Mouse (Mus musculus) hindbrain, embryonic 14.5 days (tissue): ENCODE measurements around the gene Nprl2. TPM values are rescaled to one million over a fixed set of nuclear protein-coding genes. Genes with fewer than 3 reads are reported as not detected.
"Not testable (repeated sequence)": the region's sequence is repeated elsewhere in the genome, so short reads cannot be mapped to it uniquely, and the experiment has no call there.

Experiments
- ATAC-seq: fragments of 200-750 bp; cut with Nextera tagmentation; 2 replicates; pipeline ENCODE4 v1.8.0; 2017; ENCODE audit warnings: moderate number of reproducible peaks, mild to moderate bottlenecking, moderate TSS enrichment, moderate library complexity; ENCODE audit not compliant: low FRiP score
- DNase-seq: peaks from one replicate; pipeline ENCODE4 v3.0.0-alpha.2; 2015; ENCODE audit warnings: low spot score
- H3K27ac ChIP-seq: fragments of 300-500 bp; sonication (generic); 2 replicates; pipeline ENCODE4 v1.5.1; 2014; ENCODE audit warnings: mild to moderate bottlenecking, moderate library complexity
- H3K27me3 ChIP-seq: fragments of 300-500 bp; sonication (generic); 2 replicates; pipeline ENCODE4 v1.6.1; 2014; ENCODE audit warnings: mild to moderate bottlenecking, low read length, mixed read lengths; ENCODE audit not compliant: control insufficient read depth, insufficient read depth
- H3K36me3 ChIP-seq: fragments of 300-500 bp; sonication (generic); replicated peaks from 2 replicates; pipeline ENCODE4 v1.6.1; 2014; ENCODE audit not compliant: control insufficient read depth, insufficient read depth
- H3K4me1 ChIP-seq: fragments of 300-500 bp; sonication (generic); replicated peaks from 2 replicates; pipeline ENCODE4 v1.6.1; 2014; ENCODE audit warnings: antibody characterized with exemption, low read length, mixed read lengths; ENCODE audit not compliant: control insufficient read depth, insufficient read depth
- H3K4me2 ChIP-seq: fragments of 300-500 bp; sonication (generic); replicated peaks from 2 replicates; pipeline ENCODE4 v1.6.1; 2014; ENCODE audit warnings: mild to moderate bottlenecking, moderate library complexity
- H3K4me3 ChIP-seq: fragments of 300-500 bp; sonication (generic); replicated peaks from 2 replicates; pipeline ENCODE4 v1.5.1; 2014; ENCODE audit warnings: mild to moderate bottlenecking, low read length
- H3K9ac ChIP-seq: fragments of 300-500 bp; sonication (generic); 2 replicates; pipeline ENCODE4 v1.6.1; 2014
- H3K9me3 ChIP-seq: fragments of 300-500 bp; sonication (generic); 2 replicates; pipeline ENCODE4 v1.6.1; 2016; ENCODE audit warnings: low read length; ENCODE audit not compliant: control insufficient read depth
- WGBS: fragments of 180-500 bp; shearing (Covaris S2); extraction: QIAGEN DNeasy Blood & Tissue Kit; methylation state at CpG from one replicate; pipeline ENCODE4 v1.1.7; 2014; 5-methylcytosine and 5-hydroxymethylcytosine counted together
- polyA plus RNA-seq: library from polyadenylated mRNA; unstranded; fragments of >200 nt; fragmentation: Nextera tagmentation; extraction: Ambion mirVana; gene quantifications from 2 replicates; pipeline ENCODE4 v1.2.1, GENCODE M21; 2014

The Nprl2 gene
- polyA plus RNA-seq, 1 experiment from 2014 or later: 65.8 TPM

DNA sequence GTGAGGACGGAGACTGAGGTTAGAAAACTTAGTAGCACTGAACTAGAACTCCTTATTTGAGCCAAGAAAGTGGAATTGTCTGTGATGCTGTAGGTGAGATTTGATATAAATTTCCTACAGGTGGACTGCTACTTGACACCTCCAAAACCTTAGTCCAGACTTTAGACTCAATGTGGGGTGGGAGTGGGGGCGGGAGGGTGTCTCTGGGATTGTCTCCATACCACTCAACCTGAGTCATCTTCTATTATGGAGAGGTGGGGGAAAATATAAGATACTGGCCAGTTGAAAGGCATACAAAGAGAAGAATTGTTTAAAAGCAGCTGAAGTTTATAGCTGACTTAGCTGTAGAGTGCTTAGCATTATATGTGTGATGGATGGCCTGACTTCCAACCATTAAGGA is 13.7 kb downstream of the Nprl2 start:
- ATAC-seq: no peak
- 45% methylated on average over 2 of the region's 2 CpGs for WGBS
- peak overlapping the region; percentile 80 for H3K9ac ChIP-seq

GRCm38 (mm10) chr9:107556346-107556745 is 14.3 kb downstream of the Nprl2 start:
- Histone ChIP-seq H3K9ac (no peak overlapping the region), H3K36me3 (peaks cover 43% of the 10 kb centered on the region), H3K4me3 (0 out of 2 replicates have a peak overlapping the region, but pooled peaks have one; percentile 74), H3K27me3 (peaks cover 18% of the 10 kb centered on the region), H3K4me2 (peak overlapping the region; percentile 75), H3K4me1 (peaks cover 33% of the 10 kb centered on the region), H3K27ac (no peak overlapping the region), H3K9me3 (no peaks in the 10 kb centered on the region)
- DNase-seq (no peak), ATAC-seq (no peak)
- WGBS: 91% methylated on average over 3 of the region's 3 CpGs

More for the DNA sequence above, 13.7 kb downstream of the Nprl2 start:
- Histone ChIP-seq H3K9me3 (no peaks in the 10 kb centered on the region), H3K27me3 (peaks cover 24% of the 10 kb centered on the region), H3K4me2 (peak overlapping the region; percentile 75), H3K4me1 (peaks cover 37% of the 10 kb centered on the region), H3K27ac (peak overlapping the region; percentile 87; the same call in 1 of the 2 replicates), H3K36me3 (peaks cover 36% of the 10 kb centered on the region), H3K4me3 (peak overlapping the region; percentile 74)
- DNase-seq: no peak

DNA sequence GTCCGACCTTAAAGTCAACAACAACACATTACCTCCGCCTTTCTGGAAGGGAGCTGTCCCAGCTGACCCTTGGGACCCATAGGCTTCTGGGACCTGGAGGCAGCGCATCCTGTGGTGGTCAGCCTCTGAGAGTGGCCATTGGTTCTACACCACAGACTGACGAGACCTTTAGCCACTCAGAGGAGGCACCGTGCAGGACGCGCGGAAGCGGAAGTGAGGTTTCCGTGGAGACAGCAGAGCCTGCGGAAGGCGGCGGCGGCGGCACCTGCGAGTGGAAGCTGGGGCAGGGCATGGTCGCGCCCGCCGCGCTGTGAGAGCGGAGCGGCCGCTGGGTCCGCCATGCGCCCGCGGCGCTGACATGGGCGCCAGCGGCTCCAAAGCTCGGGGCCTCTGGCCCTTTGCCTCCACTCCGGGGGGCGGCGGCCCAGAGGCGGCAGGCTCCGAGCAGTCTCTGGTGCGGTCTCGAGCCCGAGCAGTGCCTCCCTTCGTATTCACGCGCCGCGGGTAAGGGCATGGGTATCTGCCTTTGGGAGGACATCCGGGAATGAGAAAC is 21.1 kb downstream of the Nprl2 start, which contains the start of gene Tusc2:
TSS of gene Tusc2 (plus strand) at position 227 of the 553 bp plus-strand sequence.
- H3K36me3 ChIP-seq: peaks cover 62% of the 10 kb centered on the region
- under 1% methylated on average over 46 of the region's 46 CpGs for WGBS
- peak; percentile 94 for ATAC-seq

GRCm38 (mm10) chr9:107565556-107565955 is 23.5 kb downstream of the Nprl2 start:
- not testable (repeated sequence) for H3K4me2 ChIP-seq, DNase-seq, H3K27ac ChIP-seq, H3K27me3 ChIP-seq, H3K4me3 ChIP-seq, H3K9me3 ChIP-seq, H3K9ac ChIP-seq, ATAC-seq
- WGBS: 57% methylated on average over 5 of the region's 5 CpGs
- peaks cover 25% of the 10 kb centered on the region for H3K4me1 ChIP-seq
- peaks cover 41% of the 10 kb centered on the region for H3K36me3 ChIP-seq

More for the DNA sequence above, 21.1 kb downstream of the Nprl2 start, which contains the start of gene Tusc2:
- Histone ChIP-seq H3K4me2 (peak within 1 kb of the TSS; percentile 95), H3K4me1 (peaks cover 14% of the 10 kb centered on the region), H3K27ac (peak within 1 kb of the TSS; percentile 55; the same call in 1 of the 2 replicates), H3K4me3 (peak within 1 kb of the TSS; percentile 75), H3K9me3 (no peaks in the 10 kb centered on the region), H3K9ac (peak within 1 kb of the TSS; percentile 76), H3K27me3 (no peaks in the 10 kb centered on the region)
- peak; percentile 90 for DNase-seq

- ATAC-seq (no peak), DNase-seq (peak; percentile 73)
- WGBS: 61% methylated on average over 15 of the region's 15 CpGs
- Histone ChIP-seq H3K4me3 (no peak overlapping the region), H3K27ac (no peak overlapping the region), H3K4me1 (peaks cover 31% of the 10 kb centered on the region), H3K9ac (no peak overlapping the region), H3K27me3 (no peaks in the 10 kb centered on the region), H3K9me3 (no peaks in the 10 kb centered on the region), H3K4me2 (peak overlapping the region; percentile 13), H3K36me3 (peaks cover 41% of the 10 kb centered on the region)
These were observed 24.1 kb downstream of the Nprl2 start for GRCm38 (mm10) chr9:107566041-107566709.

DNA sequence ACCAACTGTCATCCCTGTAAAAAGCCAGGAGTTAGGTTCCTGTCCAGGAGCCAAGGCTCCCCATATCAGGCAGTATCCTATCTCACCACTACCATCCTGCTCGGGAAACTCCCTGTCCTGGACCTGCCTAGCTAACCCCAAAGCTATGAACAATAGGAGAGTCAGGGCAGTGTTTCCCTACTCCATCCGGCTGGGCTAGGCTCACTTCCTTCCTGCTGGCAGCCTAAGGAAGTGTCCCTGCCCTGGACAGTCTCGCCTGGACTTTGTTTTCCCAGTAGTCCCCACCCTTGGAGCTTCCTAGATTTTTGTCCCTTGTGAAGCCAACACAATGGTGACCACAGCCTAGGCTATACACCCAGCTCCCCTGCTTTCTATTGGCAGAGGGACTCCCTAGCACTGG is 24.8 kb downstream of the Nprl2 start:
- Histone ChIP-seq H3K27me3 (no peaks in the 10 kb centered on the region), H3K9ac (no peak overlapping the region), H3K4me1 (peaks cover 38% of the 10 kb centered on the region), H3K4me3 (no peak overlapping the region), H3K9me3 (no peaks in the 10 kb centered on the region), H3K4me2 (peak overlapping the region; percentile 83), H3K27ac (peak overlapping the region; percentile 73; the same call in 1 of the 2 replicates), H3K36me3 (peaks cover 41% of the 10 kb centered on the region)
- ATAC-seq (no peak), DNase-seq (no peak)
- WGBS: 71% methylated on average over 3 of the region's 3 CpGs

GRCm38 (mm10) chr9:107567702-107568319 is 25.8 kb downstream of the Nprl2 start, which contains the start of gene Hyal2:
Gene Hyal2, plus strand, starts transcription at chr9:107567945.
- peaks cover 45% of the 10 kb centered on the region for H3K36me3 ChIP-seq
- peak within 1 kb of the TSS; percentile 73 for H3K27ac ChIP-seq
- peak within 1 kb of the TSS; percentile 83 for H3K4me2 ChIP-seq
- peak within 1 kb of the TSS; percentile 87 for H3K9ac ChIP-seq
- no peaks in the 10 kb centered on the region for H3K27me3 ChIP-seq
- DNase-seq: no peak
- peak within 1 kb of the TSS; percentile 82 for H3K4me3 ChIP-seq
- ATAC-seq: no peak
- H3K4me1 ChIP-seq: peaks cover 38% of the 10 kb centered on the region
- H3K9me3 ChIP-seq: no peaks in the 10 kb centered on the region
- 4% methylated on average over 18 of the region's 18 CpGs for WGBS

DNA sequence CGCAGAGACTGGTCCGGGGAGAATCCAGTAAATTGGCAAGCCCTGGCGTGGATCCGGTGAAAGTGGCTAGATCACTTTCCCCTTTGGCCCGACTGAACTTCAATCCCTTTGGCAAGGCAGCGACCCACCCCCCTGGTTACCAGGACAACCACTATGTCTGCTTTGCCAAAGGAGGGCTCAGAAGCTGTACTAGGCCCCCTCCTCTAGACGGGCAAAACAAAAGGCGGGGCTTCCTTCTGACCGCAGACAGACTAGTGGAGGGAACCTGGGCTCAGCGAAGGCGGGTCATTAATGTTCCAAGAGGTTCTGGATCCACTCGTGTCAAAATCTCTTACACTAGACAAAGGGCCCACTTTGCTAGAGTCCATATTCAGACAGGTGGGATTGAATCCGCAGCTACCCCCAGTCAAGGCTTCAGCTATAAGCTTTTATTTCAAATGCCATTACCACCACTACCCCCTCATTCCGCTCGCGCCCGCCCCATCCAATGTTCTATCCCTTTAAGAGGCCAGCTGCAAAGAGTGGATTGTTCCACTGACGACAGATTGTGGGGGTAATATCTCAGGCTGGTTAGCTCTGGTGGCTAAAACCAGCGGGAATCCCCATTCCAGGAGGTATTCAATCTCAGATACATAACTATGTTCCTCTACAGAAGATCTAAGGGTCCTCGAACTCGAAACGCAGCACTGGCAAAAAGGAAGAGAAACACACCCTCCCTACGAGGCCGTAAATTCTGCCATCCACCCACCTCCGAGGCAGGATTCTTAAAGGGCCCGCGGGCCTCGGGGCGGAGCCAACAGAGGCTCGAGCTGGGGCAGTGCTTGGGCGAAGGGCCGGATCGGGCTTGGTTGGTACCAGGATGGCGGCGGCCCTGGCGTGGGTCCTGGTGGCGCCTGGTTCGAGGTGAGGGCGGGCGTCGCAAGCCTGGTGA is 26.6 kb downstream of the Nprl2 start:
- Histone ChIP-seq H3K4me2 (peak overlapping the region; percentile 83), H3K9ac (peak overlapping the region; percentile 87), H3K9me3 (no peaks in the 10 kb centered on the region), H3K36me3 (peaks cover 53% of the 10 kb centered on the region), H3K4me3 (peak overlapping the region; percentile 82), H3K27ac (peak overlapping the region; percentile 73), H3K27me3 (no peaks in the 10 kb centered on the region), H3K4me1 (peaks cover 38% of the 10 kb centered on the region)
- under 1% methylated on average over 41 of the region's 41 CpGs for WGBS
- peak; percentile 88 for DNase-seq
- peak; percentile 86 for ATAC-seq
